Mouse (Mus musculus): Measurements from ENCODE around the gene Shh.

- TF ChIP-seq GATA1 (IDR thresholded peaks at IDR 0.05; ENCODE audit: borderline replicate concordance, low read length) = no peak
- TF ChIP-seq FLI1 (IDR thresholded peaks at IDR 0.05; ENCODE audit: low read length) = no peak
Measured at GRCm38 (mm10) chr5:28461376-28461775, 5.7 kb downstream of the Shh start.
